Mouse (Mus musculus) limb, embryonic 11.5 days (tissue): ENCODE measurements around the gene Rhebl1. TPM values are rescaled to one million over a fixed set of nuclear protein-coding genes. Genes with fewer than 3 reads are reported as not detected.

ENCODE experiments used
- ATAC-seq: fragments of 200-750 bp; cut with Nextera tagmentation; 2 replicates; pipeline ENCODE4 v1.8.0; 2017; ENCODE audit warnings: low read depth; ENCODE audit not compliant: insufficient number of reproducible peaks, low FRiP score, low TSS enrichment
- DNase-seq: peaks from one replicate; pipeline ENCODE4 v3.0.0-alpha.2; 2015; ENCODE audit warnings: low spot score
- H3K27ac ChIP-seq: fragments of 300-500 bp; sonication (generic); replicated peaks from 2 replicates; pipeline ENCODE4 v1.5.1; 2014; ENCODE audit warnings: low read depth, mild to moderate bottlenecking, low read length
- H3K27me3 ChIP-seq: fragments of 300-500 bp; sonication (generic); 2 replicates; pipeline ENCODE4 v1.6.1; 2014; ENCODE audit warnings: mild to moderate bottlenecking, low read length, mixed read lengths; ENCODE audit not compliant: control insufficient read depth, insufficient read depth
- H3K36me3 ChIP-seq: fragments of 300-500 bp; sonication (generic); 2 replicates; pipeline ENCODE4 v1.6.1; 2014; ENCODE audit warnings: mild to moderate bottlenecking, low read length, moderate library complexity, mixed read lengths; ENCODE audit not compliant: control insufficient read depth, insufficient read depth
- H3K4me1 ChIP-seq: fragments of 300-500 bp; sonication (generic); 2 replicates; pipeline ENCODE4 v1.6.1; 2014; ENCODE audit warnings: low read length, mixed read lengths; ENCODE audit not compliant: control insufficient read depth, insufficient read depth
- H3K4me2 ChIP-seq: fragments of 300-500 bp; sonication (generic); 2 replicates; pipeline ENCODE4 v1.6.1; 2014; ENCODE audit warnings: low read depth, mild to moderate bottlenecking, moderate library complexity; ENCODE audit not compliant: severe bottlenecking
- H3K4me3 ChIP-seq: fragments of 300-500 bp; sonication (generic); 2 replicates; pipeline ENCODE4 v1.5.1; 2014; ENCODE audit warnings: low read depth, low read length
- H3K9ac ChIP-seq: fragments of 300-500 bp; sonication (generic); 2 replicates; pipeline ENCODE4 v1.6.1; 2014; ENCODE audit warnings: mild to moderate bottlenecking, low read length
- H3K9me3 ChIP-seq: fragments of 300-500 bp; sonication (generic); 2 replicates; pipeline ENCODE4 v1.6.1; 2016; ENCODE audit warnings: low read length; ENCODE audit not compliant: control insufficient read depth
- WGBS: fragments of 180-500 bp; shearing (Covaris S2); extraction: QIAGEN DNeasy Blood & Tissue Kit; methylation state at CpG from one replicate; pipeline ENCODE4 v1.1.7; 2014; 5-methylcytosine and 5-hydroxymethylcytosine counted together
- polyA plus RNA-seq: library from polyadenylated mRNA; unstranded; fragments of >200 nt; fragmentation: Nextera tagmentation; extraction: Ambion mirVana; gene quantifications from 2 replicates; pipeline ENCODE4 v1.2.1, GENCODE M21; 2014

Rhebl1 gene
- polyA plus RNA-seq, 1 experiment from 2014 or later: 19.8 TPM

DNA sequence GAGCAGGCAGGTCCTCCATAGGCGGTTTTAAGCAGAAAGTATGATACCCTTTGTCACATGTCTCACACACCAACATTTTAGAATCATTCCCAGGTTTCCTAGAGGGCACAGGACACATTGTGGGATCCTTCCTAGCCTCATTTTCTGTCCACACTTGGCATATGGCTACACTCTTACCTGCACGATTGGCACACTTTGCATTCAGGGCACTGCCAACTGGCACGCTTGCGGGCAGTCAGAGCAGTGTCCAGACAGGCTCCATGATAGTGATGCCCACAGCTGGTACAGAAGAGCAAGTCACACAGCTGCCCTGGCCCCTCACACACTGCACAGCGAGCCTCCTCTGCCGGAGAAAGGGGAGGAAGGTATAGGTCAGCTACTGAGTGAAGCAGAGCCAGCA, 29.4 kb downstream of the Rhebl1 start:
- Histone ChIP-seq H3K36me3 (peaks cover 55% of the 10 kb centered on the region), H3K9me3 (no peaks in the 10 kb centered on the region), H3K4me3 (no peak overlapping the region), H3K4me1 (peaks cover 21% of the 10 kb centered on the region), H3K27me3 (no peaks in the 10 kb centered on the region), H3K4me2 (no peak overlapping the region), H3K9ac (no peak overlapping the region), H3K27ac (no peak overlapping the region)
- WGBS: 91% methylated on average over 6 of the region's 6 CpGs
- ATAC-seq (no peak), DNase-seq (no peak)

DNA sequence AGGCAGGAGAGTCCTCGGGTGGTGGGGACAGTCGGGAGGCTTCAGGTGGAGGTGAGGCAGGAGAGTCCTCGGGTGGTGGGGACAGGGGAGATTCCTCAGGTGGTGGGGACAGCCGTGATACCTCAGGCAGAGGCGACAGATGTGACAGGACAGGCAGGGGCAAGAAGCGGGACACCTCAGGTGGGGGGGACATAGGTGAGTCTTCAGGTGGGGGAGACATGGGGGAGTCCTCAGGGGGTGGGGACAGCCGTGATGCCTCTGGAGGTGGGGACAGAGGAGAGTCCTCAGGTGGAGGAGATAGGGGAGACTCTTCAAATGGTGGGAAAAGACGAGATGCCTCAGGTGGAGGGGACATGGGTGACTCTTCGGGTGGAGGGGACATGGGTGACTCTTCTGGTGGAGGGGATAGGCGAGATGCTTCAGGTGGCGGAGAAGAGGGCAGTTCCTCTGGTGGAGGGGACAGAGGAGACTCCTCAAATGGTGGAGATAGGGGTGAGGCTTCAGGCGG, 30.8 kb downstream of the Rhebl1 start:
- Histone ChIP-seq H3K9ac (no peak overlapping the region), H3K4me3 (no peak overlapping the region), H3K4me2 (no peak overlapping the region), H3K27ac (no peak overlapping the region), H3K27me3 (no peaks in the 10 kb centered on the region), H3K4me1 (peaks cover 7% of the 10 kb centered on the region), H3K9me3 (no peaks in the 10 kb centered on the region), H3K36me3 (peaks cover 62% of the 10 kb centered on the region)
- WGBS: 93% methylated on average over 12 of the region's 12 CpGs
- DNase-seq: no peak
- ATAC-seq: no peak

DNA sequence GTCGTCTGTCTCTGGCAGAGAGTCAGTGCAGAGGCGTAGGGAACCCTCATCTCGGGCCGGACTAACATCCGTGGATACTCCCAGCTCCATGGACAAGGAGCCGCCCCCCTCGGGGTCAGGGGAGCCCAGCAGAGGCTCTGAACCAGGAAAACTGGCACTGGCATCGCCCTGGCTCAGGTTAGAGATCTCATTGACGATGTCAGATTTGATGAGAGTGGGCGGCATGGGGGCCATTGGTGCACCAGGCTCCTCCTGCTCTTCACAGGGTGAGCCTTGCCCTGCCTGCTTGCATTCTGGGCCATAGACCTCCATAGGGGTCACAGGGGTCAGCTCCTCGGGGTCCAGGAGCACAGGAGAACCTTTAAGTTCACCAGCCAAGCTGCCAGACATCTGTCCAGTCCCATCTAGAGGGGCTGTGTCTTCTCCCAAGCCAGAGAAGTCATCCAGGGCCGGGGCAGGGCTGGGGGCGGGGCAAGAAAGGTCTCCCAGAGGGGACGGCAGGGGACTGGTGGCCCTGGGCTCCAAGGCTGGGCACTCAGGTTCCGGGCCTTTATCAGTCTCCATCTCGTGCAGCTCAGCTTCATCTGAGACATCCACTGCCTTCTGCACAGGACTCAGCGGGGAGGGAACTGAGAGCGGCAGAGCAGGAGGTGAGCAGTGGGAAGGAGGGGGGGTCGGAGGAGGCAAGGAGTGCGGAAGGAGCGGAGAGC, 32.5 kb downstream of the Rhebl1 start:
- no peak for DNase-seq
- Histone ChIP-seq H3K4me1 (no peaks in the 10 kb centered on the region), H3K27me3 (no peaks in the 10 kb centered on the region)

DNA sequence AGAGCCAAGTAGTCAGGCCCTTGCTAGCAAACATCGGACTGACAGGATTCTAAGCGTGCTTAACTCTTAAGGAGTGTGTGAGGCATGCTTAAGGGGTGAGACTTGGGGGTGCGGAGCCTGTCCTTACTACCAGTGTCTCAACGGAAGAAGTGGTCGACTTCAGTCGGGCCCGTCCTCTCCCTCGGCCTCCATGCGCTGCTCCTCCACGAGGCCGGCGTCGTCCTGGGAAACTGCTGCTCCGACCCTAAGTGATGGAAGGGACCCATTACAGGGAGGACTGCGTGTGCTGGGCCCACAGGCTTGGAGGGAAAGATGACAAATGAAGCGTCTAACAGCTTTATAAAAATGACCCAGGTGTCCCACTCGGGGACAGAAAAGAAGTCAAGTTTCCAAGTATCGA, 33.4 kb downstream of the Rhebl1 start:
- 96% methylated on average over 18 of the region's 18 CpGs for WGBS
- ATAC-seq (no peak), DNase-seq (no peak)
- H3K27ac ChIP-seq: no peak overlapping the region
- no peaks in the 10 kb centered on the region for H3K9me3 ChIP-seq
- H3K9ac ChIP-seq: no peak overlapping the region
- no peaks in the 10 kb centered on the region for H3K4me1 ChIP-seq
- H3K36me3 ChIP-seq: peaks cover 74% of the 10 kb centered on the region
- H3K4me2 ChIP-seq: no peak overlapping the region
- H3K4me3 ChIP-seq: no peak overlapping the region
- no peaks in the 10 kb centered on the region for H3K27me3 ChIP-seq

More for the DNA sequence above, 32.5 kb downstream of the Rhebl1 start:
- 89% methylated on average over 21 of the region's 21 CpGs for whole genome bisulfite sequencing
- H3K4me3 ChIP-seq: no peak overlapping the region
- H3K9me3 ChIP-seq: no peaks in the 10 kb centered on the region
- H3K4me2 ChIP-seq: no peak overlapping the region
- no peak overlapping the region for H3K9ac ChIP-seq
- ATAC-seq: no peak
- peaks cover 72% of the 10 kb centered on the region for H3K36me3 ChIP-seq
- no peak overlapping the region for H3K27ac ChIP-seq

DNA sequence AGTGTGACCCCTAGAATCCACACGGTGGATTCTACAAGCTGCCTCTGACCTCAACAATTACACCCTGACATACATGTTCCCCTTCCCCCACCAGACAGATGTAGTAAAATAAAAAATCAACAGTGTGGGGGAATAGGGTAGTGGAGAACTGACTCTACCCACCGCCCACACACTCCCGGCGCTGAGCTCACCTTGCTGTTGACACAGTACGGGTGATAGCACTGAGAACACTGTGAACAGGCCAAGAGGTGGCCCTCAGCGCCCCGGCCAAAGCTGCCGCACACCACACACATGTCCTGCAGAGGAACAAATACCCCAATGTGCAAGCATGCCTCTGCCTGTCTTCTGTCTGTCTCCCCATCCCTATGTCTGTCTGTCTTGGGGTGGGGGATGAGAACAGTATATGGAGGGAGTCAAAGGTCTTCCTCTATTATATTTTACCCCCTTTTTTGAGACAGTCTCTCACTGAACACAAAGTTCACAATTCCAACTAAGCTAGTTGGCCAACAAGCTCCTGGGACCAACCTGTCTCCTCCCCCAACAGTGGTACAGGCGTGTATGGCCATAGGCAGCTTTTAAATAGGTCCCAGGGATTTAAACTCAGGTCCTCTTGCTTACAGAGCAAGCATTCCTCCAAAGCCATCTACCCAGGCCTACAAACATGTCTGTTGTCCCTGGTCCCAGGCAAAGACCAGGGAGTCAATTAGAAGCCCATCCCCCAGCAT, 34.9 kb downstream of the Rhebl1 start:
- ATAC-seq: no peak
- no peaks in the 10 kb centered on the region for H3K27me3 ChIP-seq
- H3K4me1 ChIP-seq: no peaks in the 10 kb centered on the region
- H3K36me3 ChIP-seq: peaks cover 77% of the 10 kb centered on the region
- no peaks in the 10 kb centered on the region for H3K9me3 ChIP-seq
- H3K9ac ChIP-seq: no peak overlapping the region
- WGBS: 87% methylated on average over 9 of the region's 9 CpGs
- DNase-seq: no peak
- no peak overlapping the region for H3K4me2 ChIP-seq
- no peak overlapping the region for H3K4me3 ChIP-seq
- no peak overlapping the region for H3K27ac ChIP-seq

DNA sequence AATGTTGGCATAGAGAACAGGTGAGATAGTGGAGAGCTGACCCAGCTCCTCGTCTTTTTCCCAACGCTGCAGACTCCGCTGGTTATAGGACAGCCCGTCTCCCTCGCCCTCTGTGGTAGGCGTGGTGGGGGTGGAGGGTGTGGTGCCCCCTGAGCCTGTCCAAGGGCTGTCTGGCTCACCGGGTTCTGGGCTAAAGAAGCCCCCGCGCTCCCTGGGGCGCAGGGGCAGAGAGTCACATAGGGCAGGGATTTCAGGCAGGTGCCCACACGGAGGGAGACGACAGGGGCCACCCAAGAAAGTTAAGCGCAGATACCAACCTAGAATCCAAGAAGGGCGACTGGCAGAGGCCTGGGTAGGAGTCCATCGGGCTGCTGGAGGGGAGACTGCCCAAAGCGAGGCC, 40.1 kb downstream of the Rhebl1 start:
- Histone ChIP-seq H3K36me3 (peaks cover 63% of the 10 kb centered on the region), H3K9ac (no peak overlapping the region), H3K9me3 (no peaks in the 10 kb centered on the region), H3K27ac (no peak overlapping the region), H3K27me3 (no peaks in the 10 kb centered on the region), H3K4me3 (no peak overlapping the region), H3K4me1 (no peaks in the 10 kb centered on the region), H3K4me2 (no peak overlapping the region)
- ATAC-seq: no peak
- 94% methylated on average over 16 of the region's 16 CpGs for WGBS
- DNase-seq: no peak

DNA sequence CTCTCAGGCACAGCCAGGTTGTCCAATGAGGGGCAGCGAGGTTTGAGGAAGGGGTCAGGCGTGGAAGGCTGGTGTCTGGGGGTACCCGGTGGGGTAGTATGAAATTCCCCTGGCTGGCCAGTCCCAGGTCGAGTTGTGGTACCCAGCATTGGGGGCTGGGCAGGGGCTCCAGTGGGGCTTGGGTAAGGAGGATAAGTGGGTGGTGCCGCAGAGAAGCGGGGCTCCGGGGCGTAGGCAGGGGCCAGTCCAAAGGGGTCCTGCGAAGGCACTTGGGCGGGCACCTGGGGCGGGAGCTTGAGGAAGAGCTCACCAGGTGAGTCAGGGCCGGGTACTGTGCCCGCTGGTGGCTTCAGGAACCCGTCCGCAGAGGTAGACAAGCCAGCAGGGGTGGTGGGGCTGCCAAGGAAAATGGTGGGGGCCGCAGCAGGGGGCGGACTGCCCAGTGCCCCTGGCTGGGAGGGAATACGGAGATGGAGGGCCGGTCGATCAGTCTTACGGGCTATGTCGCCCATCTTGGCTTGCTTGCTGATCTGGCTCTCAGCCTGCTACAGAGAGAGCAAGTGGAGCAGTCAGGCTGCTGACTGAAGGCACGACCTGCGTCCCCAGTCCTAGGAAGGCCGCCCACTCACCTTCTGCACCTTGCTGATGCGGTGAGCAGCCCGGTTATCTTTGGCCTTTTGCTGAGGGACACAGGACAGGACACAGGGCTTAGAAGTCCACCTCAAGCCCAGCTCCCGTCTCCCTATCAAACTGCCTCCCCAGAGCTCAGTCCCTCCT, 41.0 kb downstream of the Rhebl1 start:
- 92% methylated on average over 27 of the region's 28 CpGs for WGBS
- Histone ChIP-seq H3K4me3 (no peak overlapping the region), H3K9me3 (no peaks in the 10 kb centered on the region), H3K27me3 (no peaks in the 10 kb centered on the region), H3K36me3 (peaks cover 67% of the 10 kb centered on the region), H3K27ac (no peak overlapping the region), H3K4me2 (no peak overlapping the region), H3K9ac (no peak overlapping the region), H3K4me1 (no peaks in the 10 kb centered on the region)
- DNase-seq (no peak), ATAC-seq (no peak; the same call in 1 of the 2 replicates)

DNA sequence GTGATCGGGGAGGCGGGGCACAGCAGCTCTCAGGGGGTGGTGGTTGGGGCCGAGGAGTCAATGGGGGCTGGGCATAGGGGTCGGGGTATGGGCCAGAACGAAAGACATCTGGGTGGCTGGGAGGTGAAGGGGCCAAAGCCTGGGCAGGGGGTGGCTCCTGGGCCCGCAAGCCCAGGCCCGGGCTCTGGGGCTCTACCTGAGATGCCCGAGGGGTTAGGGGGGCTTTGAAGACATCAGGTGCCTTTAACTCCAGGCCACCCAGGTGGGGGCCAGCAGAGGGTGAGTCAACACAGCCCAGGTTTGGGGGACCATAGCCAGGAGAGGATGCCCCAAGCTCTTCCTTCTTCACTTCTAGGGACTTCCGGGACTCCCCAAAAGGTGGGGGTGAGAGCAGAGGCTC, 41.6 kb downstream of the Rhebl1 start:
- Histone ChIP-seq H3K27ac (no peak overlapping the region), H3K4me2 (no peak overlapping the region), H3K4me3 (no peak overlapping the region), H3K4me1 (no peaks in the 10 kb centered on the region), H3K27me3 (no peaks in the 10 kb centered on the region), H3K9me3 (no peaks in the 10 kb centered on the region), H3K9ac (no peak overlapping the region), H3K36me3 (peaks cover 63% of the 10 kb centered on the region)
- 95% methylated on average over 7 of the region's 9 CpGs for WGBS
- ATAC-seq: no peak
- DNase-seq: no peak
